Mouse (Mus musculus) ES-Bruce4 (cell line): Measurements from ENCODE around the gene Igf1. TPM values are rescaled to one million over a fixed set of nuclear protein-coding genes. Genes with fewer than 3 reads are reported as not detected.

Source experiments
- H3K27ac ChIP-seq: 2 replicates; pipeline ENCODE4 v1.5.1; 2012; ENCODE audit warnings: low read length, inconsistent platforms; ENCODE audit not compliant: insufficient read depth
- H3K27me3 ChIP-seq: 2 replicates; pipeline ENCODE4 v1.6.1; 2012; ENCODE audit warnings: mild to moderate bottlenecking, low read length, inconsistent platforms; ENCODE audit not compliant: control insufficient read depth, poor library complexity, insufficient read depth, severe bottlenecking
- H3K36me3 ChIP-seq: 2 replicates; pipeline ENCODE4 v1.6.1; 2012; ENCODE audit warnings: inconsistent platforms, mild to moderate bottlenecking, low read length, moderate library complexity; ENCODE audit not compliant: control insufficient read depth, poor library complexity, insufficient read depth, severe bottlenecking
- H3K4me1 ChIP-seq: one replicate; pipeline ENCODE4 v1.8.1; 2011; ENCODE audit warnings: low read length; ENCODE audit not compliant: control insufficient read depth, insufficient read depth
- H3K4me3 ChIP-seq: 2 replicates; pipeline ENCODE4 v1.5.1; 2011; ENCODE audit warnings: low read depth, mild to moderate bottlenecking, low read length
- H3K9ac ChIP-seq: 2 replicates; pipeline ENCODE4 v1.6.1; 2012; ENCODE audit warnings: low read depth, mild to moderate bottlenecking, inconsistent platforms; ENCODE audit not compliant: poor library complexity, severe bottlenecking
- H3K9me3 ChIP-seq: replicated peaks from 2 replicates; pipeline ENCODE4 v1.6.1; 2012; ENCODE audit warnings: mild to moderate bottlenecking, low read length, inconsistent platforms; ENCODE audit not compliant: control insufficient read depth, poor library complexity, insufficient read depth, severe bottlenecking
- CTCF ChIP-seq: IDR thresholded peaks from one replicate; pipeline ENCODE4 v1.8.1; 2011; ENCODE audit warnings: low read depth, low read length
- EP300 ChIP-seq: IDR thresholded peaks from 2 replicates; pipeline ENCODE4 v1.6.1; 2011; ENCODE audit warnings: low read depth, low read length; ENCODE audit not compliant: insufficient read depth
- POLR2A ChIP-seq: IDR thresholded peaks from one replicate; pipeline ENCODE4 v1.8.1; 2011; ENCODE audit warnings: low read length; ENCODE audit not compliant: insufficient read depth
- polyA plus RNA-seq: library from polyadenylated mRNA; stranded (reverse); fragments of >200 nt; gene quantifications from 2 replicates; pipeline ENCODE4 v1.2.4, GENCODE M21; 2011; ENCODE audit warnings: low read depth; ENCODE audit not compliant: missing spikeins, insufficient read depth, insufficient read length

Igf1 gene
- polyA plus RNA-seq, 1 experiment, result 0.58 TPM

GRCm38 (mm10) chr10:87894461-87895120, 36.5 kb downstream of the Igf1 start:
- Histone ChIP-seq H3K4me1 (no peaks in the 10 kb centered on the region), H3K27me3 (no peaks in the 10 kb centered on the region), H3K4me3 (no peak overlapping the region), H3K36me3 (no peaks in the 10 kb centered on the region), H3K9ac (no peak overlapping the region), H3K9me3 (no peaks in the 10 kb centered on the region; the same call in 1 of the 2 replicates), H3K27ac (no peak overlapping the region)
- TF ChIP-seq POLR2A (no peak), EP300 (no peak)

GRCm38 (mm10) chr10:87895351-87895750, 37.3 kb downstream of the Igf1 start:
- H3K9me3 ChIP-seq, result no peaks in the 10 kb centered on the region; the same call in 1 of the 2 replicates
- H3K27me3 ChIP-seq, result no peaks in the 10 kb centered on the region
- no peak overlapping the region for H3K9ac ChIP-seq
- H3K27ac ChIP-seq, result no peak overlapping the region
- no peaks in the 10 kb centered on the region for H3K36me3 ChIP-seq
- no peak for TF ChIP-seq CTCF
- no peak for TF ChIP-seq EP300
- no peak for TF ChIP-seq POLR2A
- H3K4me1 ChIP-seq, result no peaks in the 10 kb centered on the region
- no peak overlapping the region for H3K4me3 ChIP-seq

- Histone ChIP-seq H3K4me1 (no peaks in the 10 kb centered on the region), H3K36me3 (no peaks in the 10 kb centered on the region), H3K9ac (no peak overlapping the region), H3K4me3 (no peak overlapping the region), H3K9me3 (no peaks in the 10 kb centered on the region), H3K27me3 (no peaks in the 10 kb centered on the region), H3K27ac (no peak overlapping the region)
- no peak for TF ChIP-seq CTCF
- TF ChIP-seq POLR2A, result no peak
- no peak for TF ChIP-seq EP300
Measured at GRCm38 (mm10) chr10:87897331-87897730, 39.3 kb downstream of the Igf1 start.

GRCm38 (mm10) chr10:87898826-87899225, 40.8 kb downstream of the Igf1 start:
- no peak overlapping the region for H3K27ac ChIP-seq
- no peak for TF ChIP-seq EP300
- TF ChIP-seq POLR2A, result no peak
- TF ChIP-seq CTCF, result no peak

GRCm38 (mm10) chr10:87901916-87902315, 43.9 kb downstream of the Igf1 start:
- Histone ChIP-seq H3K27me3 (no peaks in the 10 kb centered on the region), H3K36me3 (no peaks in the 10 kb centered on the region), H3K9ac (no peak overlapping the region), H3K9me3 (no peaks in the 10 kb centered on the region), H3K4me1 (no peaks in the 10 kb centered on the region), H3K4me3 (no peak overlapping the region), H3K27ac (no peak overlapping the region)
- no peak for TF ChIP-seq CTCF
- TF ChIP-seq POLR2A, result no peak
- TF ChIP-seq EP300, result no peak

More at GRCm38 (mm10) chr10:87898826-87899225, 40.8 kb downstream of the Igf1 start:
- Histone ChIP-seq H3K4me1 (no peaks in the 10 kb centered on the region), H3K9me3 (no peaks in the 10 kb centered on the region), H3K4me3 (no peak overlapping the region), H3K36me3 (no peaks in the 10 kb centered on the region), H3K27me3 (no peaks in the 10 kb centered on the region), H3K9ac (no peak overlapping the region)

GRCm38 (mm10) chr10:87904324-87904723, 46.3 kb downstream of the Igf1 start:
- TF ChIP-seq POLR2A, result no peak
- no peak for TF ChIP-seq EP300
- TF ChIP-seq CTCF, result no peak
- Histone ChIP-seq H3K4me3 (no peak overlapping the region), H3K27ac (no peak overlapping the region), H3K9me3 (no peaks in the 10 kb centered on the region), H3K4me1 (no peaks in the 10 kb centered on the region), H3K9ac (no peak overlapping the region), H3K36me3 (no peaks in the 10 kb centered on the region), H3K27me3 (no peaks in the 10 kb centered on the region)
